Mouse (Mus musculus): ENCODE data around the gene Kcnj6. TPM values are rescaled to one million over a fixed set of nuclear protein-coding genes. Genes with fewer than 3 reads are reported as not detected.

Gene Kcnj6
- polyA plus RNA-seq, 1 experiment from 2014 or later, result not detected

- Histone ChIP-seq H3K4me2 (ENCODE audit: low read depth, low read length) (no peak overlapping the region), H3K4me1 (ENCODE audit: control insufficient read depth, insufficient read depth, low read length) (no peaks in the 10 kb centered on the region), H3K27me3 (replicated peaks; ENCODE audit: control insufficient read depth, insufficient read depth, low read length) (no peaks in the 10 kb centered on the region; the same call in 1 of the 2 replicates), H3K9ac (ENCODE audit: low read depth, low read length) (no peak overlapping the region), H3K27ac (replicated peaks; ENCODE audit: low read depth, low read length) (no peak overlapping the region), H3K9me3 (ENCODE audit: control insufficient read depth, low read length) (no peaks in the 10 kb centered on the region), H3K4me3 (ENCODE audit: low read depth, low read length) (no peak overlapping the region), H3K36me3 (ENCODE audit: control insufficient read depth, insufficient read depth, low read length) (no peaks in the 10 kb centered on the region)
- ATAC-seq (ENCODE audit: low read depth), result no peak
- no peak for DNase-seq (ENCODE audit: low spot score)
- 78% methylated on average over 2 of the region's 2 CpGs for WGBS
These were observed 7.4 kb downstream of the Kcnj6 start for GRCm38 (mm10) chr16:94990114-94990513.

GRCm38 (mm10) chr16:94986731-94987130 is 10.8 kb downstream of the Kcnj6 start:
- DNase-seq (ENCODE audit: low spot score) (no peak), ATAC-seq (ENCODE audit: low read depth) (no peak)
- H3K4me3 ChIP-seq (ENCODE audit: low read depth, low read length), result no peak overlapping the region
- H3K36me3 ChIP-seq (ENCODE audit: control insufficient read depth, insufficient read depth, low read length), result no peaks in the 10 kb centered on the region
- no peak overlapping the region for H3K9ac ChIP-seq (ENCODE audit: low read depth, low read length)
- no peak overlapping the region for H3K4me2 ChIP-seq (ENCODE audit: low read depth, low read length)
- no peaks in the 10 kb centered on the region for H3K9me3 ChIP-seq (ENCODE audit: control insufficient read depth, low read length)
- no peaks in the 10 kb centered on the region for H3K4me1 ChIP-seq (ENCODE audit: control insufficient read depth, insufficient read depth, low read length)
- no peak overlapping the region for H3K27ac ChIP-seq (replicated peaks; ENCODE audit: low read depth, low read length)
- 49% methylated on average over 9 of the region's 9 CpGs for WGBS
- no peaks in the 10 kb centered on the region for H3K27me3 ChIP-seq (replicated peaks; ENCODE audit: control insufficient read depth, insufficient read depth, low read length)

GRCm38 (mm10) chr16:94984263-94984662 is 13.2 kb downstream of the Kcnj6 start:
- 93% methylated on average over 3 of the region's 3 CpGs for WGBS
- Histone ChIP-seq H3K4me2 (ENCODE audit: low read depth, low read length) (no peak overlapping the region), H3K4me1 (ENCODE audit: control insufficient read depth, insufficient read depth, low read length) (no peaks in the 10 kb centered on the region), H3K27ac (replicated peaks; ENCODE audit: low read depth, low read length) (no peak overlapping the region), H3K4me3 (ENCODE audit: low read depth, low read length) (no peak overlapping the region), H3K9ac (ENCODE audit: low read depth, low read length) (no peak overlapping the region), H3K27me3 (replicated peaks; ENCODE audit: control insufficient read depth, insufficient read depth, low read length) (no peaks in the 10 kb centered on the region), H3K36me3 (ENCODE audit: control insufficient read depth, insufficient read depth, low read length) (no peaks in the 10 kb centered on the region), H3K9me3 (ENCODE audit: control insufficient read depth, low read length) (no peaks in the 10 kb centered on the region)
- ATAC-seq (ENCODE audit: low read depth), result no peak
- no peak for DNase-seq (ENCODE audit: low spot score)

GRCm38 (mm10) chr16:94980374-94980773 is 17.1 kb downstream of the Kcnj6 start:
- DNase-seq (ENCODE audit: low spot score), result no peak
- H3K27me3 ChIP-seq (replicated peaks; ENCODE audit: control insufficient read depth, insufficient read depth, low read length), result no peaks in the 10 kb centered on the region
- ATAC-seq (ENCODE audit: low read depth), result no peak
- no peak overlapping the region for H3K4me3 ChIP-seq (ENCODE audit: low read depth, low read length)
- no peaks in the 10 kb centered on the region for H3K9me3 ChIP-seq (ENCODE audit: control insufficient read depth, low read length)
- no peaks in the 10 kb centered on the region for H3K4me1 ChIP-seq (ENCODE audit: control insufficient read depth, insufficient read depth, low read length)
- no peak overlapping the region for H3K27ac ChIP-seq (replicated peaks; ENCODE audit: low read depth, low read length)
- whole genome bisulfite sequencing, result 87% methylated on average over 2 of the region's 2 CpGs
- no peak overlapping the region for H3K9ac ChIP-seq (ENCODE audit: low read depth, low read length)
- H3K4me2 ChIP-seq (ENCODE audit: low read depth, low read length), result no peak overlapping the region
- no peaks in the 10 kb centered on the region for H3K36me3 ChIP-seq (ENCODE audit: control insufficient read depth, insufficient read depth, low read length)

GRCm38 (mm10) chr16:94979499-94979898 is 18.0 kb downstream of the Kcnj6 start:
- no peak overlapping the region for H3K27ac ChIP-seq (replicated peaks; ENCODE audit: low read depth, low read length)
- H3K9me3 ChIP-seq (ENCODE audit: control insufficient read depth, low read length), result no peaks in the 10 kb centered on the region
- WGBS, result 74% methylated on average over 9 of the region's 9 CpGs
- DNase-seq (ENCODE audit: low spot score), result no peak
- H3K4me1 ChIP-seq (ENCODE audit: control insufficient read depth, insufficient read depth, low read length), result no peaks in the 10 kb centered on the region
- no peaks in the 10 kb centered on the region for H3K27me3 ChIP-seq (replicated peaks; ENCODE audit: control insufficient read depth, insufficient read depth, low read length)
- no peak overlapping the region for H3K4me3 ChIP-seq (ENCODE audit: low read depth, low read length)
- ATAC-seq (ENCODE audit: low read depth), result no peak
- H3K36me3 ChIP-seq (ENCODE audit: control insufficient read depth, insufficient read depth, low read length), result no peaks in the 10 kb centered on the region
- no peak overlapping the region for H3K4me2 ChIP-seq (ENCODE audit: low read depth, low read length)
- H3K9ac ChIP-seq (ENCODE audit: low read depth, low read length), result no peak overlapping the region

- H3K9ac ChIP-seq (ENCODE audit: low read depth, low read length), result no peak overlapping the region
- peak; percentile 81 for DNase-seq (ENCODE audit: low spot score)
- H3K27ac ChIP-seq (replicated peaks; ENCODE audit: low read depth, low read length), result no peak overlapping the region
- peaks cover 8% of the 10 kb centered on the region; the same call in 1 of the 2 replicates for H3K4me1 ChIP-seq (ENCODE audit: control insufficient read depth, insufficient read depth, low read length)
- H3K27me3 ChIP-seq (replicated peaks; ENCODE audit: control insufficient read depth, insufficient read depth, low read length), result no peaks in the 10 kb centered on the region
- no peaks in the 10 kb centered on the region for H3K9me3 ChIP-seq (ENCODE audit: control insufficient read depth, low read length)
- 31% methylated on average over 14 of the region's 14 CpGs for WGBS
- H3K4me3 ChIP-seq (ENCODE audit: low read depth, low read length), result no peak overlapping the region
- H3K36me3 ChIP-seq (ENCODE audit: control insufficient read depth, insufficient read depth, low read length), result no peaks in the 10 kb centered on the region
- ATAC-seq (ENCODE audit: low read depth), result no peak
- H3K4me2 ChIP-seq (ENCODE audit: low read depth, low read length), result no peak overlapping the region
These were observed 25.2 kb downstream of the Kcnj6 start for GRCm38 (mm10) chr16:94972080-94972855.

- H3K27ac ChIP-seq (replicated peaks; ENCODE audit: low read depth, low read length), result no peak overlapping the region
- no peak overlapping the region for H3K9ac ChIP-seq (ENCODE audit: low read depth, low read length)
- ATAC-seq (ENCODE audit: low read depth) (no peak), DNase-seq (ENCODE audit: low spot score) (no peak)
- no peak overlapping the region for H3K4me3 ChIP-seq (ENCODE audit: low read depth, low read length)
- no peaks in the 10 kb centered on the region for H3K9me3 ChIP-seq (ENCODE audit: control insufficient read depth, low read length)
- no peaks in the 10 kb centered on the region for H3K27me3 ChIP-seq (replicated peaks; ENCODE audit: control insufficient read depth, insufficient read depth, low read length)
- 65% methylated on average over 6 of the region's 6 CpGs for WGBS
- peaks cover 8% of the 10 kb centered on the region; the same call in 1 of the 2 replicates for H3K4me1 ChIP-seq (ENCODE audit: control insufficient read depth, insufficient read depth, low read length)
- no peak overlapping the region for H3K4me2 ChIP-seq (ENCODE audit: low read depth, low read length)
- H3K36me3 ChIP-seq (ENCODE audit: control insufficient read depth, insufficient read depth, low read length), result no peaks in the 10 kb centered on the region
These were observed 28.6 kb downstream of the Kcnj6 start for GRCm38 (mm10) chr16:94968941-94969340.

- Histone ChIP-seq H3K9ac (ENCODE audit: low read depth, low read length) (no peak overlapping the region), H3K27ac (replicated peaks; ENCODE audit: low read depth, low read length) (no peak overlapping the region), H3K36me3 (ENCODE audit: control insufficient read depth, insufficient read depth, low read length) (no peaks in the 10 kb centered on the region), H3K4me3 (ENCODE audit: low read depth, low read length) (no peak overlapping the region), H3K9me3 (ENCODE audit: control insufficient read depth, low read length) (no peaks in the 10 kb centered on the region), H3K27me3 (replicated peaks; ENCODE audit: control insufficient read depth, insufficient read depth, low read length) (no peaks in the 10 kb centered on the region), H3K4me2 (ENCODE audit: low read depth, low read length) (no peak overlapping the region), H3K4me1 (ENCODE audit: control insufficient read depth, insufficient read depth, low read length) (peaks cover 8% of the 10 kb centered on the region; the same call in 1 of the 2 replicates)
- DNase-seq (ENCODE audit: low spot score), result no peak
- WGBS, result 73% methylated on average over 2 of the region's 2 CpGs
- no peak for ATAC-seq (ENCODE audit: low read depth)
These were observed 29.0 kb downstream of the Kcnj6 start for GRCm38 (mm10) chr16:94968472-94968871.

Measured in embryonic facial prominence, embryonic 14.5 days (tissue).